Mouse (Mus musculus): ENCODE measurements around the gene Mief1. TPM values are rescaled to one million over a fixed set of nuclear protein-coding genes. Genes with fewer than 3 reads are reported as not detected.

Mief1 gene
- total RNA-seq (2021), result 10 to 100 TPM; 38.7 to 47.7 TPM
- polyA plus RNA-seq (2012; rRNA removed), result 17.1 and 17.8 TPM in 2 replicates
- long read RNA-seq, full-length matches to known transcripts, result 6 of 18 reads
- long read RNA-seq, partial matches to known transcripts, result 5 of 18 reads
- long read RNA-seq, other reads (novel, unspliced or antisense), result 7 of 18 reads

DNA sequence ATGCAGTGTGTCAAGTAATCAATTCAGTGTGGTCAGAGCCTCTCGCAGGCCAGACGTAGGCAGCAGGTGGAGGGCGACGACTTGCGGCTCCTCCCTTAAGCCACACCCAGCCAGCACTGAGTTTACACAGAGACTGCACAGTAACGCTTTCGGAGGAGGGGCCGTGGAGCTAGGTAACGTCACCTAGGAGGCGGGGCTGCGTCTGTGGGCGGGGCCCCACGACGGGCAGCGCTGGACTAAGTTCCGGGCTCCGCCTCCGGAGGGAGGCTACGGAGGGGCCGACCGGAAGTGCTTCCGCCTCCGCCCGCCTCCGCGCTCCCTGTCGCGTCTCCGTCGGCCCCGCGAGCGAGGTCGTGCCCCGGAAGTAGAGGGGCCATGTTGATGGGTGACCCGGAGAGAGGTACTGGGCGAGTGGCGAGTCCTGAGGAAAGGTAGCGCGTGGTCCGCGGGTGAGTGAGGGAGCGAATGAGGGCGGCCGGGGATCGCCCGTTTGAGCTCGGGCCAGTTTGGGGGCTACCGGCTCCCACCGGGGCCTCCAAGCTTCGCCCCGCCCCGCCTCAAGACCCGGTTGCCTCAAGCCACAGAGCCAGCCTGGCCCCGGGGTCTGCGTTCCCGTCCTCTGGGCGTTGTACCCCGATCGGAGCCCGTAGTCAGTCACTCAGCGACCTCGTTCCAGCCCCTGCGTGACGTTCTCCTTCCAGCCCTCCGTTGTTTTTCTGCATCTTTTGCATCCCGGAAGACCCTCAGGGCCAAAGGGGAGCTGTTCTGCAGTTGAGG lies at the start of gene Mief1:
Gene Mief1 (plus strand): TSS at position 286 of the 777 bp plus-strand sequence.
- peak; percentile 99 for DNase-seq

DNA sequence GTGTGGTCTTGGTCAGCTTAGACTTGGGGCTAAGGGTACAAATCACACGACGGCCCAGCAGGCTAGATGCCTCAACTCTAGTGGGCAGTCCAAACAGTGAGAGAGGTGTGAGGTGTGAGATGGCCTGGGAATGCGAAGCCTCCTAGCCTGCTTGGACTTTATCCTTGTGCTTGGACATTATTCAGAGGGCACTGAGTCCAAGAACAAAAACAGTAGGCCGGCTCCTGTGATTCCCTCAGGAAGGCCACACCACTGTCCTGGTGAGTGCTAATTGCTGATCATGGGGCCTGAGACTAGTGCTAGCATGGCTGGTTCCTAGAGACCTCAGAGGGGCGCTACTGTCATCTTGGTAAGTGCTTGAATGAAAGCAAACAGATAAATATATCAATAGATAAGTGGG lies 44.9 kb upstream of the Mief1 start:
- DNase-seq, result no peak

DNA sequence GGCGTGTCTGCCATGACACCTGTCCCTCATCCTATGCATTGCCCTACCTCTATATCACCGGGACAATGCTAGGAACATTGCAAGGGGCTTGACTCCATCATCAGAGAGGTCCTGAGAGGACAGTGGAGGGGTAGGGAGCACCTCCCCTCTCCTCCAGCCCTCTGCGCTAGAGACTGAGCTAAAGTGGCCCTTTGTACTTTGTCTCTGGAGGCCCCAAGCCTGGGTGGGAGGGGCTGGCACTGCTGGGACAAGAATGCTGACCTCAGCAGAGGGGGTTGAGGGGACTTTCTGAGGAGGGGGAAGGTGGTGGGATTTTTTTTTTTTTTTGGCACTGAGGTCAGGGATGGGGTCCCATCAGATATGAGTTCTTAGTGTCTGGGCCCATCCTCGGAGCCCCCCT lies 43.7 kb upstream of the Mief1 start:
- DNase-seq, result no peak

DNA sequence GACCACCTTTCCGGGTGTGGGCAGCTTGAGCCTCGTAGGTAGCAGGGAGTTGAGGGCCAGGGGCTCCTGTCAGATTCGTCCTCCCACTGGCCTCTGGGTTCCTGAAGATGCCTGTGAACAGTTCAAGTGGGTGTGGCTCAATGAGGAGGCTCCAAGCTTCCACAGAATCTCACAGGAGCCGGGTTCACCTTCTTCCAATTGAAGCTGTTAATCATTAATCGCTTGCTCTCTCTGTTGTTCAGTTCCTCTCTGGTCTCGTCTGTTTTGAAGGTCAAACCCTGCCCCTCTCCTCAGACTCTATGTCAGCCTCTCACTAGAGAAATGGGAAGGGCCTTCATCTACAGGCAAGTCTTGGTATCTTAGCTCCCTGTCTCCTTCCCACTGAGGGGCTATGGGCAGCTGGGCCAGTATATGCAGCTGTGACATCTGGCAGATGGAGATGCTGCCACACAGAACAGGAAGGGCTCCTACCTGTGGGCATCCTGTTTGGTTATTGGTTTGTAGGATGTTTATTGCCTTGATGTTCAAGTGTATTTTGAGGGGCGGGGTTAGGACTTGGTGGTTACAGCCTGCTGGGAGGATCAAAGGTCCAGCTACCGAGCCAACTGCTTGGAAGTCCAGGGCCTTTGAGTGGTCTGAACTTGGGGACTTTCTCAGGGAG lies 42.1 kb upstream of the Mief1 start:
- no peak for DNase-seq

DNA sequence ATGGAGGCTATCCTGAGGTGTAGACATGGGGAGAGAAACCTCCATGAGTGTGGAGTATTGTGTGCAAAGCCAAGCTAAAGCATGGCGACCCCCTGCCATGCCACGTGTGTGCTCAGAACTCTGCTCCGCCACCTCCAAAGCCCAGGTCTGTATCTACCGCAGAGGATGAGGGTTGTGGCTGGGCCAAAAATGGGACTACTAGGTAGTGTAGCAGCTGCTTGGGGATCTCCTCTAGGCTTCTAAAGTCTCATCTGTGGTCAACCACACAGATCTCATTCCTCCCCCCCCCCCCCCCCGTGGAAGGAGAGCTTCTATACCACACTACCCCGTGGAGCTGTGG lies 41.6 kb upstream of the Mief1 start:
- DNase-seq, result no peak

DNA sequence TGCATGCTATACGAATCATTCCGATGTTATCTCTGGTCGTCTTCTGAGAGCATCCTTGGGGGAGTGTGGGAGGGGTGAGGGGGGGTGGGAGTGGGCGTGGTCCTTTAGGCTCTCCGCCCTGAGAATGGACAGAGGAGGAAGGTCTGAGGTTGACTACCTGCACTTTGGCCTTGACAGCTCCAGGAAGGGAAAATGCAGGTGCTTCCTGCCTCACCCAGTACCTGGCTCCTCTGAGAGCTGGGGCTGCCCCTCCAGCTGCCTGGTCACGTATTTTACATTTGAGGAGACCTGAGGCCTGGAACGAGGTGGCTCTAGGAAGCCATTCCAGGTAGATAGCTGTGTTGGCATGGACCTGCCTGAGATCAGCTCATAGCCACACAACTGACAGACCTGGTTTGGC lies 41.0 kb upstream of the Mief1 start:
- no peak for DNase-seq

DNA sequence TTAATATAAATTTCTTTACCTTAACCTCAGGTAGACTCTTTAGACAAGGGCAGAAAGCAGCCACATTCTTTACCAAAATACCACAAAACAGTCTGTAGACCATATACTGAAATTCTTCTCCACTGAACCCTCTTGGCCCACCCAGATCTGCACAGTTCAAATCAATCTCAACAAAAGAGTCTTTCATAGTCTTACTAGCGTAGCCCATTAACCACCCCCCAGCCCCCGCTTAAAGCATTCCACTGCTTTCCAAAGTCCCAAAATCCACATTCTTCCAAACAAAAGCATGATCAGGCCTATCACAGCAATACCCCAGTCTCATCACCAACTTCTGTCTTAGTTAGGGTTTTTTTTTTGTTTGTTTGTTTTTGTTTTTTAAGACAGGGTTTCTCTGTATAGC lies 34.3 kb upstream of the Mief1 start:
- no peak for DNase-seq

DNA sequence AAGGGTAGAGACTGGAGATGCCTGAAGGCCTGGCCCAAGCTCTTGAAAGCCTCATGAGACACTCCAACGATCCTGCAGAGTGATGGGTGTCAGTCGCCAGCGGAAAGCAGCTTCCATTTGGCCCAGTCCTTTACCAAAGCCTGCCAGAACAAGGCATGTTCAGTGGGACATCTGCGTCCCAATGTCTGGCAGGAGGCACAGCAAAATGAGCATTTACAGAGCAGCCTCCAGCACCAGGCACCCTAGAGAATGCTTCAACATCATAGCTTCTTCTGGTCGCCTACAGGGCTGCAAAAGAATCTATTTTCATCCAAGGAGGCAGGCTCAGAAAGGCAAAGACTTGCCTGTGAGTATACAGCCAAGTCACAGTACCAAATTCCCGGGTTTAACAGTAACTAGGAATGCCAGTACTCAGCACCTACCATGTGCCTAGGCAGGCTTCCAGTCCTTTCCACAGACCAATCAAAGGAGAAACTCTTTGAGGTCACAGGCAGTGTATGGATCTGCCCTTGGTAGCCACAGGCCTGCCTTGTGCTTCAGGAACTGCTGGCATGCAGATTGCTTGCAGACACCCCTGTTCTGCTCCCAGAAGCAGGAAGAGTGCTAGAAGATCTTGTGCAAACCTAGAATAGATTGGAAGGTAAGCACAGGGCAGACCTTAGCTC lies 31.6 kb upstream of the Mief1 start:
- no peak for DNase-seq

DNA sequence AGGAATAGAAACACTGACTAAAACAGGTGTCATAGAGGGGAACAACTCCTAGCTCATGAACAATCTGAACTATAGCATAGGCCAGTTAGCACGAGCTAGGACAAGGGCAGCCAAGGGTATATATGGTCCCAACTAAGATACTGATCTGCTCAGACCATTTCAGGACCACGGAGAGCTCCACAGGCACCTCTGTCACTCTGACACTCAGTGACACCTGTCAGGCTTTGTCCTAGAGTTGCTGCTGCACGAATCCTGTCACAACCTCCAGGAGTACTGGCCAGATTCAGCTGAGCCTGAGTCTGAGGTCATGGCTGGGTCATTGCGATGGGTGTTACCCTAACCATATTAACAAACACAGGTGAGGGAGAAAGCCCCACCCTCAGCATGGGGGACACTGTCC lies 30.4 kb upstream of the Mief1 start:
- DNase-seq, result no peak

DNA sequence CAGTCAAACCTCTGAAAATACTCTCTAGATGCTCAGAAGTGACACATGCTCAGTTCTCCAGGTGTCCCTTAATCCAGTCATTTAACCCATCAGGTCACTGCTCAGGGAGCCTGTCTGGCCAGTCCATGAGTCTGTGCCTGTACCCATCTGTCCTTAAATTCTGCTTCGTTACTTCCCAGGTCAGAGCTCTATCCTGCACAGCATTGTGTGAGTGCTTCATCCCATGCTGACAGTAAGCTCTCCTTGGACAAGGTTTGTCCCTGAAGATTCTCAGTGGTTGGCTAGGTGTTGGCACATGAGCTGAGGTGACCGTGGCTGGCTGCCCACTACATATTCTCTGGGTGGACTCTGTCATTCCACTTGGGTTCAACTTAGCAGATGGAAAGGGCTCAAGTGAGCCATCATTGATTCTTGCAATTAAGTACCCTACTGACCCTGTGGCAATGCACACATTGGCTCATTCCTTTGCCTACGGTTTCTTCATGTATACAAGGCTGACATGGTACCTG lies 27.7 kb upstream of the Mief1 start:
- DNase-seq, result no peak

DNA sequence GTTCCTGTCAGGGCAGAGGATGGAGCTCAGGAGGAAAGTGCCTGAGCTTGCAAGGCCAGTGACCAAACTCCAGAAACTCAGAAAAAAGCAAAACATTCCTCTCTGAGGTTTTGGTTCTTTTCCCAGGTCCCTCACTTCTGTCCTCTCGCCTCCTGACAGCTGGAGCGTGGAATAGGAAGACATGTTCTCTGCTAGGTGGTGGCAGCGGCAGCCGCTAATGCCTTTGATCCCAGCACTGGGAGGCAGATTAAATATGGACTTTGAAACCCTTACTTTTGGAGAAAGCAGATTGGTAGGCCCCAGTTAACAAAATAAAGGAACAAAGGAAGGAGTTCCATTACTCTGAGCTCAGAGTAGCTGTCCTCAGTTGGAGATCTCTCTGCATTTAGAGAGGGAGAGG lies 25.4 kb upstream of the Mief1 start:
- no peak for DNase-seq

DNA sequence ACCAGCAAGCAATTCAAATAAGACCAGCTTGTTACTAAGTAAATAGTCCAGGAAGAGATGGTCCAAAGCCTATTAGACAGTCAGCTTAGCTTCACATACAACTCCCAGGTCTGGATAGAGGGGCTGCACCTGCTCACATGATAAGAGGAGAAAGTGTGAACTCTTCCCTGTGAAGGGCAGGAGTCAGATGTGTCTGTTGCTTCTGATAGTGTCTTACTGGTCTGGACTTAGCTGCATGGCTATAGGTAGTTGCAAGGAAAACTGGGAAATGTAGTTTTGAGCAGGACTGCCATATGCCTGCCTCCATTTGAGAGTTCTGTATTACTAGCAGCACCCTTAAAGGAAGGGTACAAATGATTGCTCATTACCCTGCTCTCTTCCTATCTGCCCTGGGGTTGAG lies 20.1 kb upstream of the Mief1 start:
- no peak for DNase-seq

DNA sequence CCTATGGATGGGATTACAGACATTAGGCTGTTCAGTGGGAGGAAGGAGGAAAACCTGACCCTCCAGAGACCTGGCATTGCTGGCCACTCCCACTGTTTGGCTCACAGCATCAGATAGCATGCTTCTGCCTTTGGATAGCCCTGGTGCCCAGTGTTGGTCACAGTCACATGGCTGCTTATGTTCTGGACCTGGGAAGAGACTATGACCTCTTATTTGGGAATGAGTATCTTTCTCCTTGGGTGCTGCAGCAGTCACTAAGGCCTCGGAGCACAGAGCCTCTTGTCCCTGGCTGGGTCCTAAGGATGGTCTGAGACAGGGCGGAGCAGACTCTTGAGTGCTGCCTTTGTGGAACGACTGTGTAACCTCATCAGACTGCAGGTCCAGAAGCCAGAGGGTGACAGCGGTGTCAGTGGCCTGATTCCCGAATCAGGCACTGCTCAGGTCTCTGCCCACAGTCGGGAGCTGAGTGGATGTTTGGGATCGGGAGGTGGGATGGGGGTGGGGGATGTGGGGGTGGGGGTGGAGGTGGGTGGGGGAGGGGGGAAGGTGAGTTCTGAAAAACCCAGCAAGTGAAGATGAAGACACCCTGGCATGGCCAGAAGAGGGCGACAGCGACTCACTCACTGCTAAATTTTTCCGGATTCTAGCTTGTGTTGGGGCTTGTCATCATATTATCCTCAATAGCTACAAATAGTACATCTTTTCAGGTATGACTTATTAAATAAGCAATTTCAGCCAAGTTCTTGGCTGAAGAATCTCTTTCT lies 17.9 kb upstream of the Mief1 start:
- DNase-seq, result no peak

DNA sequence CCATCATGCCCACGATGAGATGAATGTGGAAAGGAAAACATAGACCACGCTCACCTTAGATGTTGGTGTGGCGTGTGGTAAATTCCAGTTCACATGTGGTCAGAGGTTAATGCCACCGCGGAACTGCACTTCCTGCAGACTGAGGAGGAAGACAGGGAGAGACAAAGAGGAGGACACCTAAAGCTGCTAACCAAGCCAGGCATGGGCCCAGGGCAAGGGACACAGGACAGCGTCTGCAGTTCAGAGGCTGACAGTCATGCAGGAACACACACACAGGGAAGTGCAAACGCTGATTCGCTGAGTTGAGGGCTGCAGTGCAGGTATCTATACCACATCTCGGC lies 17.4 kb upstream of the Mief1 start:
- DNase-seq, result no peak

DNA sequence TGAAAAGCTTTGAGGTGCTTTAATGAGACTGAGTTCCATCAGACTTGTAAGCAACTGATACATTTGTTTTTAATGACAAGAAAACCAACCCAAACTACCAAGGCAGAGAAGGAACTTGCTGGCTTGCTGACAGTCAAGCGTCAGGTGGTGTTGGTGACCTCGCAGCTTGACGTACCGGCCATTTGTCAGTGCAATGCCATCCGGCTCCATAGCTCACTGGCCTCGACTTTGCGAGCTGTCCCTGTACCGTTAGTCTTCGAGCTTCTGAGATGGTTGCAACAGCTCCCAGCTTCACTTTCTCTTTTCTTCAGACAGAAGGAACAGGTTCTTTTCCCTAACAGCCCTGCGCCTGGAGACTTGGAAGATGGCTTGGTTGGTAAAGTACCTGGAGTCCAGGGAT lies 16.3 kb upstream of the Mief1 start:
- DNase-seq, result peak; percentile 36

DNA sequence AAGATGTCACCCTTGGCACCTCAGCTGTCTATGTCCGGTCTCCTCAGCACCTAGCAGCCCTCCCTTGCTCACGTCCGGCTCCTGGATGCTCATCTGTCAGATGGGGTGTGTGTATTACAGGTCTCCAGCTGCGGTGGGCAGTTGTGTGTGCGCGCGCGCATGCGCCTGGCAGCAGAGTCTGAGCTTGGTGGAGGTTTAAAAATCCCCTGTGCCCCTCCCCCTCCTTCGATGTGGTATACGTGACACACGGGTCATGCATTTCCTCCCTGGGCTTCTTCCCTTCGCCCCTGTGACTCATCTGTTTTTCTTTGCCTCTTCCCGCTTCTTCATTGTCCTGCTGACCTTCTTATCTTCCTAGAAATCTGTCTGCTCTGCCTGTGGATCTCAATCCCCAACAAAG lies 14.6 kb upstream of the Mief1 start:
- peak; percentile 39 for DNase-seq

DNA sequence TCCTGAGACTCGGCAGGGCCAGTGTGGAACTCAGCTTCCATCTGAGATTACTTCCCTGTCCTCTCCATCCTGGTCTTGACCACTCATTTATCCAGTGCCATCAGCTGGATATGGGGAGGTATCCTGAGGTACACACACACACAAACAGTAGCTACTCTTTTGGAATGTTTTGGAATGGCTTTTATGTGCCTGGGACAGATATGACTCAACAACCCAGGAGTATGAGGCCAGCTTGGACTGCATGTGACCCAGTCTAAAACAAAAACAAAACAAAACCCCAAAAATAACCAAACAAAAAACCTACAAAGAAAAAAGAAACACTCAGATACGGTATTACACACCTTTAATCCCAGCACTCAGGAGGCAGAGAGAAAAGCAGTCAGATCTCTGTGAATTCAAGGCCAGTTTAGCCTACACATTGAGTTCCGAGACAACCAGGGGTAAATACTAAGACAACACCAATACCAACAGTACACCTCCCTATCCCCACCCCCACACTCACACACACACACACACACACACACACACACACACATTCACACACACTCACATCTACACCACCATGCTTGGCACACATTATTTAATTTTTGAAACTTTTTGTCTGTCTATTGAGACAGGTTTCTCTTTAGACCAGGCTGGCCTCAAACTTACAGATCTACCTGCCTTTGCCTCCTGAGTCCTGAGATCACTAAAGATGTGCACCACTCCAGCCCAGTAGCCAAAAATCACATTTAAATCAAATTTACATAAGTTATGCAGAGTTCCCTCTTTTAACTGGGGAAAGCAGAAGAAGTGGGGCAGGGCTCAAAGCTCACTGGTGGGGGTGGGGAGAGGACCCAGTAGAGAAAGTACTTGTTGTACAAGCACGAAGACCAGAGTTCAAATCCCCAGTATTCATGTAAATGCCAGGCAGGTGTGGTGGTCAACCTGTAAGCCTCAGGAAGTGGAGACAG lies 13.8 kb upstream of the Mief1 start:
- DNase-seq, result no peak

DNA sequence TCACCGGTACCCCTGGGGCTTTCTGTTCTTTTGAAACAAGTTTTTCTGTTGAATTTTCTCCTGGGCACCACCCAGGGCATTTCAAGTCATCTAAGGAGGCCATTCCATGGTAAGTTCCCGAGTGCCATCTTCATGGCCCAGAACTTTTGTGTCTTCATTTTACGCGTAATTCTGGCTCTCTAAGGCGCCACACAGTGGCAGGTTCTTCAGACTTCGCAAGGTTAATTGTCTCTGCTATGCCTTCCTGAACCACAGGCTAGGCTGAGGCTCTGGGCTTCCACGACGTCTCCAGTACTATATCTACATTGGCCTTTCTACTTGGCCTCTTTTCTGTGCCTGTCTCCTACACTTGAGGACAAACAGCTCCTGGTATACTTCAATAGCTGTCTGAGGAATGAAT lies 12.8 kb upstream of the Mief1 start:
- no peak for DNase-seq

DNA sequence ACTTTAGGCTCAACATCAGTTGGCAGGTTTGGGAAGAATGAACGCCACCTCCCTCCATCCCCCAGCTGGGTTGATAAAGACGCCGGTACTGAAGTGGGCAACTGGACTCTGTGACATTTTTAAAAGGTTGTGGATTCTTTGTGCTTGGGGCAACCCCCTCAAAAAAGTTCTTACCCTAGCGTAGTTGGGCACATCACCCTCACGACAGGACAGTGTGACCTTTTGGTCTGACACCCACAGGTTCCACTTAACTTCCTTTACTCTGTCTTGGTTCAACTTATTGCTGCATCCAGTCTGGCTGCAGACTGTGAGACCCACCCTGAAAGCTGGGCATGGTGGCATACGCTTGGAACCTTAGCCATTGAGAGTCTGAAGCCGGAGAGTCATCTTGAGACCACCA lies 10.1 kb upstream of the Mief1 start:
- DNase-seq, result no peak

DNA sequence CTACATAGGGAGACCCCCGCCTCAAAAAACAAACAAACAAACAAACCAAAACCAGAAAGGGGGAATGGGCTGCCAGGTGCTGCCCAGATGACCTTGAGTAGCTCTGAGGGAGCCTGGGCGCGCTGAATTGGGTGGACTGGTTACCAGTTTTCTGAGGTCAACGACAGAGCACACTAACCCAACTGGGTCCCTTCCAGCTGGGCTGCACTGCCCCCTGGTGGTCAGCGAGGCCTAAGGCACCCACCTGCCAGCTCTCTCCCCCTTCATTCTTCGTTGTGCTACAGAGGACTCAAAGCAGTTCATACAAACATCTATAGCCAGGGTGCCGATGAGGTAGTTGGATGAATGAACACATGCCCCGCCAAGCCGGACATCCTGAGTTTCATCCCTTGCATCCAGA lies 8.6 kb upstream of the Mief1 start:
- DNase-seq, result peak; percentile 83

DNA sequence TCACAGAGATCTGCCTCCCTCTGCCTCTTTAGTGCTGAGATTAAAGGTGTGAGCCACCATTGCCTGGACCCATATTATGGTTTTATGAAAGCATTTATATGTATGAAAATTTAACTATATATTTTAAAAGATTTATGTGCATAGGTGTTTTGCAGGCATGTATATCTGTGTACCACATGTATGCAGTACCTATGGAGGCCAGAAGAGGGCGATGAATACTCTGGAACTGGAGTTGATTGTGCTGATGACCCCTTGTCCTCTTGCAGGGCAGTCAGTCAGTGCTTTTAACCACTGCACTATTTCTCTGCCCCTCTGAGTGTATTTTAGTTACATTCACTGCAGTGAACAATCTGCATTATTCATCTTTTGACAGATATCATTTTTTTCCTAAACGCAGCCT lies 8.0 kb upstream of the Mief1 start:
- DNase-seq, result peak; percentile 48
